Mouse (Mus musculus) heart, postnatal 14 days (tissue): ENCODE data around the gene Bmp6. TPM values are rescaled to one million over a fixed set of nuclear protein-coding genes. Genes with fewer than 3 reads are reported as not detected.

Experiments used
- DNase-seq, 2 experiments: peaks; one replicate each; pipeline ENCODE4 v3.0.0; 2021 to 2022
- intact Hi-C: fragments of 180-260 bp; cut with DNase I; formaldehyde crosslinking; loops from one replicate; pipeline ENCODE4 v1.15.1; 2025
- total RNA-seq, 2 experiments: library from RNA; stranded (reverse); gene quantifications; 2 replicates each; pipeline ENCODE4 v1.2.3; 2021

Gene Bmp6
- total RNA-seq, 2 experiments from 2014 or later, result 15.8 to 21.5 TPM

GRCm38 (mm10) chr13:38351996-38352395 lies 7.1 kb downstream of the Bmp6 start:
- DNase-seq, result no peak
- intact Hi-C loops, result no loop called here

- intact Hi-C loops, result no loop called here
- no peak for DNase-seq
These were observed 8.1 kb downstream of the Bmp6 start for GRCm38 (mm10) chr13:38352986-38353385.

- no peak for DNase-seq
- intact Hi-C loops, result no loop called here
These were observed 8.7 kb downstream of the Bmp6 start for GRCm38 (mm10) chr13:38353420-38354255.

GRCm38 (mm10) chr13:38354284-38354683 lies 9.4 kb downstream of the Bmp6 start:
- intact Hi-C loops, result no loop called here
- DNase-seq, result no peak

- no peak for DNase-seq
- intact Hi-C loops, result no loop called here
These were observed 14.1 kb downstream of the Bmp6 start for GRCm38 (mm10) chr13:38359045-38359444.

- no peak for DNase-seq
- intact Hi-C loops, result no loop called here
These were observed 17.8 kb downstream of the Bmp6 start for GRCm38 (mm10) chr13:38362751-38363150.

GRCm38 (mm10) chr13:38363869-38364268 lies 19.0 kb downstream of the Bmp6 start:
- intact Hi-C loops, result no loop called here
- no peak for DNase-seq

GRCm38 (mm10) chr13:38369624-38370023 lies 24.7 kb downstream of the Bmp6 start:
- no peak for DNase-seq
- intact Hi-C loops, result no loop called here

GRCm38 (mm10) chr13:38376071-38376470 lies 31.2 kb downstream of the Bmp6 start:
- DNase-seq, result no peak
- intact Hi-C loops, result no loop called here

GRCm38 (mm10) chr13:38377355-38377754 lies 32.4 kb downstream of the Bmp6 start:
- no peak for DNase-seq
- intact Hi-C loops, result no loop called here

- intact Hi-C loops, result no loop called here
- DNase-seq, result no peak
These were observed 34.9 kb downstream of the Bmp6 start for GRCm38 (mm10) chr13:38379806-38380205.

GRCm38 (mm10) chr13:38386035-38386559 lies 41.2 kb downstream of the Bmp6 start:
- no peak for DNase-seq
- intact Hi-C loops, result no loop called here

- DNase-seq, result no peak
- intact Hi-C loops, result no loop called here
These were observed 42.6 kb downstream of the Bmp6 start for GRCm38 (mm10) chr13:38387453-38388040.

- intact Hi-C loops, result no loop called here
- DNase-seq, result no peak
These were observed 48.5 kb downstream of the Bmp6 start for GRCm38 (mm10) chr13:38393444-38393843.

- no peak for DNase-seq
- intact Hi-C loops, result no loop called here
These were observed 50.1 kb downstream of the Bmp6 start for GRCm38 (mm10) chr13:38395026-38395425.

- intact Hi-C loops, result no loop called here
- no peak for DNase-seq
These were observed 52.2 kb downstream of the Bmp6 start for GRCm38 (mm10) chr13:38397007-38397545.

GRCm38 (mm10) chr13:38398658-38399057 lies 53.8 kb downstream of the Bmp6 start:
- intact Hi-C loops, result no loop called here
- peak; percentile 36 to 47 for DNase-seq

GRCm38 (mm10) chr13:38400662-38401061 lies 55.8 kb downstream of the Bmp6 start:
- peak in 1 of 2 experiments; percentile 28 for DNase-seq
- intact Hi-C loops, result no loop called here

GRCm38 (mm10) chr13:38407611-38408315 lies 62.9 kb downstream of the Bmp6 start:
- DNase-seq, result peak in 1 of 2 experiments; percentile 16

GRCm38 (mm10) chr13:38408636-38409035 lies 63.7 kb downstream of the Bmp6 start:
- DNase-seq, result peak in 1 of 2 experiments; percentile 11
- intact Hi-C loops, result loop anchor here (5.0 kb wide), 1 partner anchor 61 kb away; the partner anchor contains the start of gene Bmp6

More at GRCm38 (mm10) chr13:38407611-38408315, 62.9 kb downstream of the Bmp6 start:
- intact Hi-C loops, result loop anchor here (5.0 kb wide), 1 partner anchor 60 kb away; the partner anchor contains the start of gene Bmp6
